15 mouse cellular contexts compared by ENCODE assay signal in genomic region chr11:99071866-99072265, GRCm38 (mm10). TPM values are rescaled to one million over a fixed set of nuclear protein-coding genes. Genes with fewer than 3 reads are reported as not detected.
DNase-seq lines count a peak whose midpoint lies in the region; ATAC-seq and TF ChIP-seq lines count a peak whose summit lies in the region.
"Had no signal": no experiment of that assay in that cellular context is flagged by ENCODE, and none has a peak within 500 bp of the region (broad histone marks: within the 10 kb centered on the region; RNA-seq: fewer than 3 reads in every experiment).

No protein-coding gene starts in this region.

- no peak for ATAC-seq in hindbrain, embryonic 16.5 days
- peak; percentile 35; the same call in 1 of the 2 replicates for ATAC-seq in stomach, embryonic 14.5 days (ENCODE audit: insufficient number of reproducible peaks, insufficient read depth, low FRiP score, low read depth)
- ATAC-seq in stomach, postnatal 0 days (ENCODE audit: low FRiP score, low TSS enrichment), result no peak
- ATAC-seq in limb, embryonic 14.5 days (ENCODE audit: low FRiP score, low read depth), result peak; percentile 91
- ATAC-seq: Patski had no signal

- H3K4me3 ChIP-seq in hindbrain, embryonic 10.5 days, result peak overlapping the region; percentile 16; the same call in 1 of the 2 replicates
- no peak overlapping the region for H3K4me3 ChIP-seq in hindbrain, embryonic 16.5 days (ENCODE audit: low read length)
- no peak overlapping the region for H3K4me3 ChIP-seq in stomach, embryonic 14.5 days (ENCODE audit: low read depth, low read length)
- H3K4me3 ChIP-seq in stomach, postnatal 0 days (ENCODE audit: low read depth, low read length), result no peak overlapping the region
- H3K4me3 ChIP-seq in limb, embryonic 14.5 days (replicated peaks; ENCODE audit: low read length), result no peak overlapping the region
- H3K4me3 ChIP-seq: forebrain, embryonic 12.5 days; layer of hippocampus, adult 2 months had no signal

- no peak for TF ChIP-seq CTCF in stomach, postnatal 0 days (IDR thresholded peaks at IDR 0.05; ENCODE audit: low read depth)

- H3K27me3 ChIP-seq in hindbrain, embryonic 10.5 days (ENCODE audit: insufficient read depth, poor library complexity, severe bottlenecking), result no peaks in the 10 kb centered on the region
- no peaks in the 10 kb centered on the region for H3K27me3 ChIP-seq in hindbrain, embryonic 16.5 days (replicated peaks; ENCODE audit: control insufficient read depth, insufficient read depth, low read length)
- no peaks in the 10 kb centered on the region for H3K27me3 ChIP-seq in stomach, embryonic 14.5 days (ENCODE audit: control insufficient read depth, insufficient read depth, low read length)
- no peaks in the 10 kb centered on the region for H3K27me3 ChIP-seq in stomach, postnatal 0 days (ENCODE audit: control insufficient read depth, insufficient read depth, low read length)
- no peaks in the 10 kb centered on the region for H3K27me3 ChIP-seq in limb, embryonic 14.5 days (ENCODE audit: control insufficient read depth, insufficient read depth, low read length)
- H3K27me3 ChIP-seq: forebrain, embryonic 12.5 days; Patski had no signal

- no peak for TF ChIP-seq EP300 in stomach, postnatal 0 days (optimal IDR thresholded peaks at IDR 0.05)

- no peak overlapping the region for H3K4me2 ChIP-seq in hindbrain, embryonic 16.5 days (ENCODE audit: low read length)
- H3K4me2 ChIP-seq in stomach, embryonic 14.5 days (replicated peaks; ENCODE audit: low read depth, low read length), result no peak overlapping the region
- no peak overlapping the region for H3K4me2 ChIP-seq in stomach, postnatal 0 days (replicated peaks; ENCODE audit: low read depth)
- peak overlapping the region; percentile 23 for H3K4me2 ChIP-seq in limb, embryonic 14.5 days (replicated peaks; ENCODE audit: low read depth, low read length, severe bottlenecking)
- H3K4me2 ChIP-seq: forebrain, embryonic 12.5 days had no signal

- DNase-seq in hindbrain, embryonic 10.5 days (ENCODE audit: low spot score), result peak; percentile 82
- no peak for DNase-seq in stomach, postnatal 0 days (ENCODE audit: low spot score)
- DNase-seq in limb, embryonic 14.5 days (ENCODE audit: low spot score), result peak; percentile 88
- no peak for DNase-seq in thymus, postnatal 0 days (ENCODE audit: low spot score)
- no peak for DNase-seq in frontal cortex, postnatal 25 days (ENCODE audit: low spot score in 2 of 2)
- no peak for DNase-seq in layer of hippocampus, postnatal 10 days (ENCODE audit: low spot score in 2 of 2)
- DNase-seq: adrenal gland, postnatal 14 days; cerebellum, adult 11-12 months; thymus, postnatal 4 days had no signal

- H3K36me3 ChIP-seq in hindbrain, embryonic 10.5 days, result no peaks in the 10 kb centered on the region
- H3K36me3 ChIP-seq in hindbrain, embryonic 16.5 days (ENCODE audit: control insufficient read depth, insufficient read depth, low read length), result no peaks in the 10 kb centered on the region
- H3K36me3 ChIP-seq in stomach, embryonic 14.5 days (ENCODE audit: control insufficient read depth, insufficient read depth, low read length), result no peaks in the 10 kb centered on the region
- no peaks in the 10 kb centered on the region for H3K36me3 ChIP-seq in stomach, postnatal 0 days (ENCODE audit: control insufficient read depth, insufficient read depth, low read length)
- no peaks in the 10 kb centered on the region for H3K36me3 ChIP-seq in limb, embryonic 14.5 days (ENCODE audit: control insufficient read depth, insufficient read depth, low read length)
- H3K36me3 ChIP-seq: forebrain, embryonic 12.5 days had no signal

- H3K4me1 ChIP-seq in hindbrain, embryonic 10.5 days (replicated peaks), result peaks cover 66% of the 10 kb centered on the region
- H3K4me1 ChIP-seq in hindbrain, embryonic 16.5 days (ENCODE audit: control insufficient read depth, insufficient read depth, low read depth, low read length), result no peaks in the 10 kb centered on the region
- peaks cover 10% of the 10 kb centered on the region for H3K4me1 ChIP-seq in stomach, embryonic 14.5 days (ENCODE audit: control insufficient read depth, insufficient read depth, low read length)
- H3K4me1 ChIP-seq in stomach, postnatal 0 days (replicated peaks; ENCODE audit: control insufficient read depth, insufficient read depth), result no peaks in the 10 kb centered on the region
- peaks cover 42% of the 10 kb centered on the region for H3K4me1 ChIP-seq in limb, embryonic 14.5 days (ENCODE audit: control insufficient read depth, insufficient read depth, low read length)

- peak overlapping the region; percentile 81 for H3K27ac ChIP-seq in hindbrain, embryonic 10.5 days
- no peak overlapping the region for H3K27ac ChIP-seq in hindbrain, embryonic 16.5 days (ENCODE audit: low read depth, low read length)
- H3K27ac ChIP-seq in stomach, embryonic 14.5 days (ENCODE audit: low read length), result peak overlapping the region; percentile 7; the same call in 1 of the 2 replicates
- no peak overlapping the region for H3K27ac ChIP-seq in stomach, postnatal 0 days (replicated peaks)
- H3K27ac ChIP-seq in limb, embryonic 14.5 days (replicated peaks; ENCODE audit: low read depth, low read length), result peak overlapping the region; percentile 79
- H3K27ac ChIP-seq: layer of hippocampus, adult 2 months had no signal

- no peaks in the 10 kb centered on the region for H3K9me3 ChIP-seq in hindbrain, embryonic 10.5 days
- no peaks in the 10 kb centered on the region for H3K9me3 ChIP-seq in hindbrain, embryonic 16.5 days (ENCODE audit: control insufficient read depth, low read length)
- no peaks in the 10 kb centered on the region for H3K9me3 ChIP-seq in stomach, embryonic 14.5 days (ENCODE audit: control insufficient read depth, low read depth, low read length)
- H3K9me3 ChIP-seq in stomach, postnatal 0 days (ENCODE audit: control insufficient read depth, low read length), result no peaks in the 10 kb centered on the region
- H3K9me3 ChIP-seq in limb, embryonic 14.5 days (ENCODE audit: control insufficient read depth, low read length), result no peaks in the 10 kb centered on the region
- H3K9me3 ChIP-seq: forebrain, embryonic 12.5 days had no signal

- TF ChIP-seq POLR2A in limb, embryonic 14.5 days (IDR thresholded peaks at IDR 0.05; ENCODE audit: borderline replicate concordance, extremely low read depth, insufficient read depth, insufficient read length), result no peak

- 10% methylated on average over 6 of the region's 6 CpGs for WGBS in hindbrain, embryonic 10.5 days
- WGBS in hindbrain, embryonic 16.5 days, result 16% methylated on average over 6 of the region's 6 CpGs
- WGBS in stomach, embryonic 14.5 days, result 7% methylated on average over 6 of the region's 6 CpGs
- WGBS in stomach, postnatal 0 days, result 28% methylated on average over 6 of the region's 6 CpGs
- 1% methylated on average over 6 of the region's 6 CpGs for WGBS in limb, embryonic 14.5 days

- H3K9ac ChIP-seq in hindbrain, embryonic 16.5 days (ENCODE audit: low read depth, low read length), result no peak overlapping the region
- H3K9ac ChIP-seq in stomach, embryonic 14.5 days (replicated peaks; ENCODE audit: low read depth, low read length), result no peak overlapping the region
- no peak overlapping the region for H3K9ac ChIP-seq in stomach, postnatal 0 days (ENCODE audit: low read length)
- no peak overlapping the region for H3K9ac ChIP-seq in limb, embryonic 14.5 days (ENCODE audit: low read depth, low read length, severe bottlenecking)
- H3K9ac ChIP-seq: forebrain, embryonic 12.5 days had no signal

RNA-seq across cellular contexts. Expression of gene Tns4, which starts 17.2 kb away (rescaled TPM):
- polyA plus RNA-seq in hindbrain, embryonic 10.5 days (2016; fragmentation: Nextera tagmentation; extraction: Ambion mirVana), result 0.67 and 1.0 TPM in 2 replicates
- polyA plus RNA-seq in hindbrain, embryonic 16.5 days (2015; fragmentation: Nextera tagmentation; extraction: Ambion mirVana), result 0.16 TPM in 2 replicates
- 2.4 and 2.5 TPM in 2 replicates for polyA plus RNA-seq in stomach, embryonic 14.5 days (2014; fragmentation: Nextera tagmentation; extraction: Ambion mirVana)
- polyA plus RNA-seq in stomach, postnatal 0 days (2015; fragmentation: Nextera tagmentation; extraction: Ambion mirVana), result 0.82 and 1.1 TPM in 2 replicates
- 1.6 and 1.7 TPM in 2 replicates for polyA plus RNA-seq in limb, embryonic 14.5 days (2012; rRNA removed)
- 1.5 and 2.5 TPM in 2 replicates for polyA plus RNA-seq in limb, embryonic 14.5 days (2014; fragmentation: Nextera tagmentation; extraction: Ambion mirVana)
- polyA plus RNA-seq in thymus, postnatal 0 days (2015; fragmentation: Nextera tagmentation; extraction: Ambion mirVana), result 1.4 and 1.7 TPM in 2 replicates
- under 1 TPM; 0.09 to 0.11 TPM for total RNA-seq in layer of hippocampus, postnatal 10 days (2021)
- total RNA-seq: hematopoietic stem cell, adult 5-6 weeks; layer of hippocampus, adult 2 months had no signal
- polyA plus RNA-seq: Patski had no signal

RNA-seq across cellular contexts. Expression of gene Igfbp4, which starts 30.8 kb away (rescaled TPM):
- 424 and 437 TPM in 2 replicates for polyA plus RNA-seq in hindbrain, embryonic 10.5 days (2016; fragmentation: Nextera tagmentation; extraction: Ambion mirVana)
- 120 and 161 TPM in 2 replicates for polyA plus RNA-seq in hindbrain, embryonic 16.5 days (2015; fragmentation: Nextera tagmentation; extraction: Ambion mirVana)
- 494 and 532 TPM in 2 replicates for polyA plus RNA-seq in stomach, embryonic 14.5 days (2014; fragmentation: Nextera tagmentation; extraction: Ambion mirVana)
- 228 and 244 TPM in 2 replicates for polyA plus RNA-seq in stomach, postnatal 0 days (2015; fragmentation: Nextera tagmentation; extraction: Ambion mirVana)
- 942 and 1,029 TPM in 2 replicates for polyA plus RNA-seq in limb, embryonic 14.5 days (2012; rRNA removed)
- polyA plus RNA-seq in limb, embryonic 14.5 days (2014; fragmentation: Nextera tagmentation; extraction: Ambion mirVana), result 1,086 and 1,234 TPM in 2 replicates
- polyA plus RNA-seq in thymus, postnatal 0 days (2015; fragmentation: Nextera tagmentation; extraction: Ambion mirVana), result 85.0 and 98.4 TPM in 2 replicates
- total RNA-seq in layer of hippocampus, postnatal 10 days (2021), result 10 to 100 TPM; 95.0 to 96.7 TPM

RNA-seq across cellular contexts. Expression of gene Top2a, which starts 47.9 kb away (rescaled TPM):
- 225 and 320 TPM in 2 replicates for polyA plus RNA-seq in hindbrain, embryonic 10.5 days (2016; fragmentation: Nextera tagmentation; extraction: Ambion mirVana)
- 33.1 and 44.9 TPM in 2 replicates for polyA plus RNA-seq in hindbrain, embryonic 16.5 days (2015; fragmentation: Nextera tagmentation; extraction: Ambion mirVana)
- 260 and 284 TPM in 2 replicates for polyA plus RNA-seq in stomach, embryonic 14.5 days (2014; fragmentation: Nextera tagmentation; extraction: Ambion mirVana)
- polyA plus RNA-seq in stomach, postnatal 0 days (2015; fragmentation: Nextera tagmentation; extraction: Ambion mirVana), result 31.6 and 44.5 TPM in 2 replicates
- 98.2 and 134 TPM in 2 replicates for polyA plus RNA-seq in limb, embryonic 14.5 days (2012; rRNA removed)
- 205 and 209 TPM in 2 replicates for polyA plus RNA-seq in limb, embryonic 14.5 days (2014; fragmentation: Nextera tagmentation; extraction: Ambion mirVana)
- 298 and 329 TPM in 2 replicates for polyA plus RNA-seq in thymus, postnatal 0 days (2015; fragmentation: Nextera tagmentation; extraction: Ambion mirVana)
- 10 to 100 TPM; 16.6 to 19.1 TPM for total RNA-seq in layer of hippocampus, postnatal 10 days (2021)

Comparison
In these comparisons a context has a peak if more than half of its experiments do, and no peak if none do; other contexts are left out.
1. H3K27ac ChIP-seq: peak in hindbrain, embryonic 10.5 days (single experiment), stomach, embryonic 14.5 days (single experiment) and limb, embryonic 14.5 days (single experiment); none in hindbrain, embryonic 16.5 days (single experiment) and stomach, postnatal 0 days (single experiment).
2. ATAC-seq: peak in stomach, embryonic 14.5 days (single experiment) and limb, embryonic 14.5 days (single experiment); none in hindbrain, embryonic 16.5 days (single experiment) and stomach, postnatal 0 days (single experiment).
3. DNase-seq: peak in hindbrain, embryonic 10.5 days (single experiment) and limb, embryonic 14.5 days (single experiment); none in stomach, postnatal 0 days (single experiment), thymus, postnatal 0 days (single experiment), frontal cortex, postnatal 25 days (0 of 2) and layer of hippocampus, postnatal 10 days (0 of 2).